Mouse (Mus musculus) monocyte, adult 2 months (primary cell): ENCODE measurements around the gene Prkca.

Source experiments
- DNase-seq, 2 experiments: peaks; one replicate each; pipeline ENCODE4 v3.0.0; 2022; ENCODE audit warnings: low spot score in 2 of 2, low read depth in 1 of 2

Prkca gene

GRCm38 (mm10) chr11:108171260-108171659 is 172.5 kb downstream of the Prkca start:
- no peak for DNase-seq

- no peak for DNase-seq
Observed at GRCm38 (mm10) chr11:108170107-108170506, 173.6 kb downstream of the Prkca start.

GRCm38 (mm10) chr11:108165725-108166124 is 178.0 kb downstream of the Prkca start:
- DNase-seq: no peak

- no peak for DNase-seq
Observed at GRCm38 (mm10) chr11:108162639-108163038, 181.1 kb downstream of the Prkca start.

- no peak for DNase-seq
Observed at GRCm38 (mm10) chr11:108162110-108162509, 181.6 kb downstream of the Prkca start.

- no peak for DNase-seq
Observed at GRCm38 (mm10) chr11:108160056-108160455, 183.7 kb downstream of the Prkca start.

- DNase-seq: no peak
Observed at GRCm38 (mm10) chr11:108158046-108158445, 185.7 kb downstream of the Prkca start.

- no peak for DNase-seq
Observed at GRCm38 (mm10) chr11:108157074-108157473, 186.7 kb downstream of the Prkca start.

GRCm38 (mm10) chr11:108156107-108156506 is 187.6 kb downstream of the Prkca start:
- no peak for DNase-seq

GRCm38 (mm10) chr11:108155088-108155580 is 188.6 kb downstream of the Prkca start:
- no peak for DNase-seq

- DNase-seq: no peak
Observed at GRCm38 (mm10) chr11:108153997-108154841, 189.5 kb downstream of the Prkca start.

- DNase-seq: no peak
Observed at GRCm38 (mm10) chr11:108152591-108152990, 191.1 kb downstream of the Prkca start.

- DNase-seq: no peak
Observed at GRCm38 (mm10) chr11:108150410-108150809, 193.3 kb downstream of the Prkca start.

GRCm38 (mm10) chr11:108149187-108149586 is 194.5 kb downstream of the Prkca start:
- DNase-seq: no peak

- no peak for DNase-seq
Observed at GRCm38 (mm10) chr11:108148491-108148890, 195.2 kb downstream of the Prkca start.

GRCm38 (mm10) chr11:108145752-108146496 is 197.8 kb downstream of the Prkca start:
- DNase-seq: no peak

- no peak for DNase-seq
Observed at GRCm38 (mm10) chr11:108145128-108145527, 198.6 kb downstream of the Prkca start.

GRCm38 (mm10) chr11:108143739-108144138 is 200.0 kb downstream of the Prkca start:
- no peak for DNase-seq

GRCm38 (mm10) chr11:108140028-108140427 is 203.7 kb downstream of the Prkca start:
- DNase-seq: no peak

- DNase-seq: no peak
Observed at GRCm38 (mm10) chr11:108136341-108136740, 207.4 kb downstream of the Prkca start.

GRCm38 (mm10) chr11:108135407-108136159 is 208.1 kb downstream of the Prkca start:
- no peak for DNase-seq
